Mouse (Mus musculus): ENCODE data around the gene Atxn7l1.

GRCm38 (mm10) chr12:33323821-33324220, 176.3 kb downstream of the Atxn7l1 start:
- no peak for TF ChIP-seq CTCF (IDR thresholded peaks at IDR 0.05; ENCODE audit: control insufficient read depth, insufficient read depth, insufficient replicate concordance, low read depth, low read length)
- TF ChIP-seq POLR2A (IDR thresholded peaks at IDR 0.05; ENCODE audit: control insufficient read depth, low read depth, low read length), result no peak
